Mouse (Mus musculus) limb, embryonic 14.5 days (tissue): ENCODE results near the gene Kank3. TPM values are rescaled to one million over a fixed set of nuclear protein-coding genes. Genes with fewer than 3 reads are reported as not detected.

ENCODE experiments used
- ATAC-seq: fragments of 200-750 bp; cut with Nextera tagmentation; 2 replicates; pipeline ENCODE4 v1.8.0; 2017; ENCODE audit warnings: low read depth, moderate number of reproducible peaks, moderate TSS enrichment; ENCODE audit not compliant: low FRiP score
- DNase-seq: peaks from one replicate; pipeline ENCODE4 v3.0.0-alpha.2; 2015; ENCODE audit warnings: low spot score
- H3K27ac ChIP-seq: fragments of 300-500 bp; sonication (generic); replicated peaks from 2 replicates; pipeline ENCODE4 v1.5.1; 2014; ENCODE audit warnings: low read depth, mild to moderate bottlenecking, low read length, moderate library complexity, mixed read lengths
- H3K27me3 ChIP-seq: fragments of 300-500 bp; sonication (generic); 2 replicates; pipeline ENCODE4 v1.6.1; 2014; ENCODE audit warnings: low read length, mixed read lengths; ENCODE audit not compliant: control insufficient read depth, insufficient read depth
- H3K36me3 ChIP-seq: fragments of 300-500 bp; sonication (generic); 2 replicates; pipeline ENCODE4 v1.6.1; 2014; ENCODE audit warnings: mild to moderate bottlenecking, low read length, moderate library complexity, mixed read lengths; ENCODE audit not compliant: control insufficient read depth, insufficient read depth
- H3K4me1 ChIP-seq: fragments of 300-500 bp; sonication (generic); 2 replicates; pipeline ENCODE4 v1.6.1; 2014; ENCODE audit warnings: antibody characterized with exemption, low read length, mixed read lengths; ENCODE audit not compliant: control insufficient read depth, insufficient read depth
- H3K4me2 ChIP-seq: fragments of 300-500 bp; sonication (generic); replicated peaks from 2 replicates; pipeline ENCODE4 v1.6.1; 2014; ENCODE audit warnings: low read depth, mild to moderate bottlenecking, low read length, moderate library complexity; ENCODE audit not compliant: severe bottlenecking
- H3K4me3 ChIP-seq: fragments of 300-500 bp; sonication (generic); replicated peaks from 2 replicates; pipeline ENCODE4 v1.5.1; 2014; ENCODE audit warnings: low read length
- H3K9ac ChIP-seq: fragments of 300-500 bp; sonication (generic); 2 replicates; pipeline ENCODE4 v1.6.1; 2014; ENCODE audit warnings: mild to moderate bottlenecking, low read depth, low read length, moderate library complexity; ENCODE audit not compliant: severe bottlenecking
- H3K9me3 ChIP-seq: fragments of 300-500 bp; sonication (generic); 2 replicates; pipeline ENCODE4 v1.6.1; 2016; ENCODE audit warnings: low read length; ENCODE audit not compliant: control insufficient read depth
- POLR2A ChIP-seq: fragments of 200-500 bp; IDR thresholded peaks from 2 replicates; pipeline ENCODE4 v1.8.0; 2012; ENCODE audit warnings: inconsistent platforms, mild to moderate bottlenecking, moderate library complexity, borderline replicate concordance; ENCODE audit not compliant: insufficient read depth, insufficient read length; ENCODE audit errors: extremely low read depth
- WGBS: fragments of 180-500 bp; shearing (Covaris S2); extraction: QIAGEN DNeasy Blood & Tissue Kit; methylation state at CpG from one replicate; pipeline ENCODE4 v1.1.7; 2014; 5-methylcytosine and 5-hydroxymethylcytosine counted together
- polyA plus RNA-seq, 2 experiments: library from polyadenylated mRNA; depleted of rRNA in 1 of 2; stranded (reverse) in 1 of 2; unstranded in 1 of 2; fragments of >200 nt; fragmentation: Nextera tagmentation in 1 of 2; extraction: Ambion mirVana in 1 of 2; gene quantifications; 2 replicates each; pipeline versions ENCODE4 v1.2.1 to v1.2.3; 2012 to 2014

Gene Kank3
- polyA plus RNA-seq, 2 experiments: 31.1 to 45.3 TPM

GRCm38 (mm10) chr17:33857816-33858215, 47.5 kb downstream of the Kank3 start:
- DNase-seq (no peak), ATAC-seq (no peak)
- no peak overlapping the region for H3K9ac ChIP-seq
- no peak overlapping the region for H3K4me2 ChIP-seq
- H3K27me3 ChIP-seq: no peaks in the 10 kb centered on the region
- H3K27ac ChIP-seq: no peak overlapping the region
- H3K4me3 ChIP-seq: no peak overlapping the region
- WGBS: 83% methylated on average over 4 of the region's 4 CpGs
- no peaks in the 10 kb centered on the region for H3K36me3 ChIP-seq
- no peak for TF ChIP-seq POLR2A
- no peaks in the 10 kb centered on the region for H3K4me1 ChIP-seq
- H3K9me3 ChIP-seq: no peaks in the 10 kb centered on the region

DNA sequence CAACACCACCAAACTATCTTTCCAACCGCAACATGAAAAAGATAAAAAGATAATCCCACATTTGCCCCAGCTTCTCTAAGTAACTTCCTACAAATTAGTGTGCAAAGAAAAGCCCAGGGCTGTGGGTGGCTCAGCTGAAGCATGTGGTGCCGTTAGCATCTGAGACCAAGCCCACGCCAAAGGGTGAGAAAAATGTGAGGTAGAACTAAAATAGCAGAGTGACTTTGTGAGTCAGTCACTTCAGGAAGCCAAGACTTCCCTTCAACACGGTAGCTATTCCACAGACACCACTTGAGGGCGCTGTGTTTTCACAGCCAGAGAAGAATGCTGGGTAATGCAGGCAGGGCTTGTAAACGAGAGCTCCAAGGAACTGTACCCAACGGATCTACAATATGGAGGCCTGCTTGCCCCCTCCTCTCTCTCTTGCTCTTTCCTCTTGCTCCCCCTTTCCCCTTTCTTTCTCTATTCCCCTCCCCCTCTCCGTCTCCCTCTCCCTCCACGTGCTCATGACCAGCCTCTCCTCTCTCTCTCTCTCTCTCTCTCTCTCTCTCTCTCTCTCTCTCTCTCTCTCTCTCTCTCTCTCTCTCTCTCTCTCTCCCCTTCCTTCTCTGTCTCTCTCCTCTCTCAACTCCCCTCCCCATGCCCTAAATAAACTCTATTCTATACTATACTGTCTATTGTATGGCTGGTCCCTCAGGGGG, 55.2 kb downstream of the Kank3 start:
- Histone ChIP-seq H3K36me3 (no peaks in the 10 kb centered on the region), H3K4me3 (no peak overlapping the region), H3K4me1 (no peaks in the 10 kb centered on the region), H3K9ac (no peak overlapping the region), H3K4me2 (no peak overlapping the region), H3K27me3 (no peaks in the 10 kb centered on the region), H3K27ac (no peak overlapping the region), H3K9me3 (no peaks in the 10 kb centered on the region)
- no peak for ATAC-seq
- no peak for DNase-seq
- no peak for TF ChIP-seq POLR2A
- WGBS: 34% methylated on average over 9 of the region's 9 CpGs

Other genes with a start within 250 kb of the Kank3 start
- 108 and 159 TPM in 2 replicates for gene Zfp414, start 181.4 kb upstream of the Kank3 start, polyA plus RNA-seq (2012; rRNA removed)
- gene Zfp414, start 181.4 kb upstream of the Kank3 start, polyA plus RNA-seq (2014; fragmentation: Nextera tagmentation; extraction: Ambion mirVana): 67.2 and 67.6 TPM in 2 replicates
- 1.4 and 1.8 TPM in 2 replicates for gene Pram1, start 172.5 kb upstream of the Kank3 start, polyA plus RNA-seq (2012; rRNA removed)
- gene Pram1, start 172.5 kb upstream of the Kank3 start, polyA plus RNA-seq (2014; fragmentation: Nextera tagmentation; extraction: Ambion mirVana): 0.51 and 0.69 TPM in 2 replicates
- gene Hnrnpm, start 123.7 kb upstream of the Kank3 start, polyA plus RNA-seq (2012; rRNA removed): 260 and 317 TPM in 2 replicates
- 287 and 310 TPM in 2 replicates for gene Hnrnpm, start 123.7 kb upstream of the Kank3 start, polyA plus RNA-seq (2014; fragmentation: Nextera tagmentation; extraction: Ambion mirVana)
- 42.7 and 56.3 TPM in 2 replicates for gene March2, start 91.8 kb upstream of the Kank3 start, polyA plus RNA-seq (2012; rRNA removed)
- 56.2 and 58.1 TPM in 2 replicates for gene March2, start 91.8 kb upstream of the Kank3 start, polyA plus RNA-seq (2014; fragmentation: Nextera tagmentation; extraction: Ambion mirVana)
- 312 and 394 TPM in 2 replicates for gene Rab11b, start 50.0 kb upstream of the Kank3 start, polyA plus RNA-seq (2012; rRNA removed)
- gene Rab11b, start 50.0 kb upstream of the Kank3 start, polyA plus RNA-seq (2014; fragmentation: Nextera tagmentation; extraction: Ambion mirVana): 192 and 221 TPM in 2 replicates
- 29.7 and 32.6 TPM in 2 replicates for gene Angptl4, start 28.7 kb upstream of the Kank3 start, polyA plus RNA-seq (2012; rRNA removed)
- gene Angptl4, start 28.7 kb upstream of the Kank3 start, polyA plus RNA-seq (2014; fragmentation: Nextera tagmentation; extraction: Ambion mirVana): 44.2 and 61.1 TPM in 2 replicates
- 1,470 and 1,488 TPM in 2 replicates for gene Rps28, start 14.0 kb downstream of the Kank3 start, polyA plus RNA-seq (2012; rRNA removed)
- gene Rps28, start 14.0 kb downstream of the Kank3 start, polyA plus RNA-seq (2014; fragmentation: Nextera tagmentation; extraction: Ambion mirVana): 1,253 and 1,319 TPM in 2 replicates
- 302 and 363 TPM in 2 replicates for gene Ndufa7, start 14.1 kb downstream of the Kank3 start, polyA plus RNA-seq (2012; rRNA removed)
- gene Ndufa7, start 14.1 kb downstream of the Kank3 start, polyA plus RNA-seq (2014; fragmentation: Nextera tagmentation; extraction: Ambion mirVana): 505 and 530 TPM in 2 replicates
- gene Cd320, start 32.6 kb downstream of the Kank3 start, polyA plus RNA-seq (2012; rRNA removed): 42.9 and 45.9 TPM in 2 replicates
- gene Cd320, start 32.6 kb downstream of the Kank3 start, polyA plus RNA-seq (2014; fragmentation: Nextera tagmentation; extraction: Ambion mirVana): 57.9 and 59.4 TPM in 2 replicates
- gene Gm7029, start 63.3 kb downstream of the Kank3 start, polyA plus RNA-seq (2012; rRNA removed): not detected in 2 replicates
- not detected in 2 replicates for gene Gm7029, start 63.3 kb downstream of the Kank3 start, polyA plus RNA-seq (2014; fragmentation: Nextera tagmentation; extraction: Ambion mirVana)
- 58.8 and 60.6 TPM in 2 replicates for gene Kifc1, start 80.1 kb downstream of the Kank3 start, polyA plus RNA-seq (2012; rRNA removed)
- 6.2 and 6.7 TPM in 2 replicates for gene Kifc1, start 80.1 kb downstream of the Kank3 start, polyA plus RNA-seq (2014; fragmentation: Nextera tagmentation; extraction: Ambion mirVana)
- gene Platr17, start 94.6 kb downstream of the Kank3 start, polyA plus RNA-seq (2012; rRNA removed): 0.34 and 0.49 TPM in 2 replicates
- 0.32 and 0.40 TPM in 2 replicates for gene Platr17, start 94.6 kb downstream of the Kank3 start, polyA plus RNA-seq (2014; fragmentation: Nextera tagmentation; extraction: Ambion mirVana)
- 46.1 and 53.6 TPM in 2 replicates for gene Daxx, start 98.9 kb downstream of the Kank3 start, polyA plus RNA-seq (2012; rRNA removed)
- gene Daxx, start 98.9 kb downstream of the Kank3 start, polyA plus RNA-seq (2014; fragmentation: Nextera tagmentation; extraction: Ambion mirVana): 40.5 and 44.1 TPM in 2 replicates
- gene Tapbp, start 105.4 kb downstream of the Kank3 start, polyA plus RNA-seq (2012; rRNA removed): 18.7 and 23.8 TPM in 2 replicates
- 28.9 and 30.5 TPM in 2 replicates for gene Tapbp, start 105.4 kb downstream of the Kank3 start, polyA plus RNA-seq (2014; fragmentation: Nextera tagmentation; extraction: Ambion mirVana)
- gene Zbtb22, start 105.4 kb downstream of the Kank3 start, polyA plus RNA-seq (2012; rRNA removed): 27.9 and 34.0 TPM in 2 replicates
- gene Zbtb22, start 105.4 kb downstream of the Kank3 start, polyA plus RNA-seq (2014; fragmentation: Nextera tagmentation; extraction: Ambion mirVana): 10.1 and 10.8 TPM in 2 replicates
- gene Rgl2, start 119.0 kb downstream of the Kank3 start, polyA plus RNA-seq (2012; rRNA removed): 193 and 265 TPM in 2 replicates
- gene Rgl2, start 119.0 kb downstream of the Kank3 start, polyA plus RNA-seq (2014; fragmentation: Nextera tagmentation; extraction: Ambion mirVana): 48.7 and 51.8 TPM in 2 replicates
- gene Pfdn6, start 129.8 kb downstream of the Kank3 start, polyA plus RNA-seq (2012; rRNA removed): 53.6 and 104 TPM in 2 replicates
- 135 and 142 TPM in 2 replicates for gene Pfdn6, start 129.8 kb downstream of the Kank3 start, polyA plus RNA-seq (2014; fragmentation: Nextera tagmentation; extraction: Ambion mirVana)
- gene Wdr46, start 130.1 kb downstream of the Kank3 start, polyA plus RNA-seq (2012; rRNA removed): 30.5 and 30.9 TPM in 2 replicates
- 21.6 and 25.0 TPM in 2 replicates for gene Wdr46, start 130.1 kb downstream of the Kank3 start, polyA plus RNA-seq (2014; fragmentation: Nextera tagmentation; extraction: Ambion mirVana)
- gene B3galt4, start 141.0 kb downstream of the Kank3 start, polyA plus RNA-seq (2012; rRNA removed): 7.7 and 9.3 TPM in 2 replicates
- 4.0 and 6.6 TPM in 2 replicates for gene B3galt4, start 141.0 kb downstream of the Kank3 start, polyA plus RNA-seq (2014; fragmentation: Nextera tagmentation; extraction: Ambion mirVana)
- gene Vps52, start 145.3 kb downstream of the Kank3 start, polyA plus RNA-seq (2012; rRNA removed): 48.8 and 62.7 TPM in 2 replicates
- 38.6 and 43.4 TPM in 2 replicates for gene Vps52, start 145.3 kb downstream of the Kank3 start, polyA plus RNA-seq (2014; fragmentation: Nextera tagmentation; extraction: Ambion mirVana)
- 1,284 and 1,402 TPM in 2 replicates for gene Rps18, start 145.5 kb downstream of the Kank3 start, polyA plus RNA-seq (2012; rRNA removed)
- 2,129 and 2,245 TPM in 2 replicates for gene Rps18, start 145.5 kb downstream of the Kank3 start, polyA plus RNA-seq (2014; fragmentation: Nextera tagmentation; extraction: Ambion mirVana)
- 27.0 and 31.5 TPM in 2 replicates for gene H2-K1, start 189.8 kb downstream of the Kank3 start, polyA plus RNA-seq (2012; rRNA removed)
- gene H2-K1, start 189.8 kb downstream of the Kank3 start, polyA plus RNA-seq (2014; fragmentation: Nextera tagmentation; extraction: Ambion mirVana): 17.7 and 25.5 TPM in 2 replicates
- gene Ring1, start 214.2 kb downstream of the Kank3 start, polyA plus RNA-seq (2012; rRNA removed): 54.0 and 81.7 TPM in 2 replicates
- gene Ring1, start 214.2 kb downstream of the Kank3 start, polyA plus RNA-seq (2014; fragmentation: Nextera tagmentation; extraction: Ambion mirVana): 7.0 and 8.4 TPM in 2 replicates
- 104 and 109 TPM in 2 replicates for gene H2-Ke6, start 217.5 kb downstream of the Kank3 start, polyA plus RNA-seq (2012; rRNA removed)
- gene H2-Ke6, start 217.5 kb downstream of the Kank3 start, polyA plus RNA-seq (2014; fragmentation: Nextera tagmentation; extraction: Ambion mirVana): 46.4 and 48.1 TPM in 2 replicates
- gene Slc39a7, start 221.2 kb downstream of the Kank3 start, polyA plus RNA-seq (2012; rRNA removed): 197 and 283 TPM in 2 replicates
- gene Slc39a7, start 221.2 kb downstream of the Kank3 start, polyA plus RNA-seq (2014; fragmentation: Nextera tagmentation; extraction: Ambion mirVana): 132 and 133 TPM in 2 replicates
- 83.2 and 98.9 TPM in 2 replicates for gene Rxrb, start 221.3 kb downstream of the Kank3 start, polyA plus RNA-seq (2012; rRNA removed)
- 29.2 and 33.6 TPM in 2 replicates for gene Rxrb, start 221.3 kb downstream of the Kank3 start, polyA plus RNA-seq (2014; fragmentation: Nextera tagmentation; extraction: Ambion mirVana)
- 201 and 242 TPM in 2 replicates for gene Col11a2, start 228.9 kb downstream of the Kank3 start, polyA plus RNA-seq (2012; rRNA removed)
- 71.6 and 72.1 TPM in 2 replicates for gene Col11a2, start 228.9 kb downstream of the Kank3 start, polyA plus RNA-seq (2014; fragmentation: Nextera tagmentation; extraction: Ambion mirVana)